Comparison of ENCODE assay signal across 27 mouse cellular contexts in the genomic region with DNA sequence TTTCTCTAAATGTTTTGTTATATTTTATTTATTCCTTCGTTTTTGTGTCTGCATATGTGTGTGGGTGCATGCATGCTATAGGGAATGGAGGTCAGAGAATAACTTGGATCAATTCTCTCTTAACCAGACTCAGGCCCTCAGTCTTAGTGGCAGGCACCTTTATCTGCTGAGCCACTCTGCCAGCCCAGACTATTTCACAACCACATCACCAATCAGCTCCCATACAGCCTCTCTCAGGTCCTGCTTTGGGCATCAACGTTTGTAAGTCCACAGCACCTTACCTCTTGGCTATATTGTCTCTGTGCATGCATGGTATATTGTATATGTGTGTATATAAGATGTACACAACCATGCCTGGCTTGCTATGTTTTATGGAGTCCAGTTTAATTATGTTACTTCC.
DNase-seq lines count a peak whose midpoint lies in the region; ATAC-seq and TF ChIP-seq lines count a peak whose summit lies in the region.
"Had no signal": no experiment of that assay in that cellular context is flagged by ENCODE, and none has a peak within 500 bp of the region (broad histone marks: within the 10 kb centered on the region; RNA-seq: fewer than 3 reads in every experiment).

No protein-coding gene starts in this region.

- TF ChIP-seq RAD21 in MEL (IDR thresholded peaks at IDR 0.05; ENCODE audit: low read depth, low read length) = no peak

- ATAC-seq in liver, embryonic 11.5 days (replicated peaks; ENCODE audit: low FRiP score) = peak; percentile 61; the same call in 1 of the 2 replicates
- ATAC-seq: forebrain, embryonic 14.5 days; hindbrain, embryonic 16.5 days had no signal

- H3ac ChIP-seq in myocyte (ENCODE audit: control insufficient read depth, insufficient read length) = no peak overlapping the region

- no peak overlapping the region for H3K4me3 ChIP-seq in liver, embryonic 11.5 days (ENCODE audit: low read depth, low read length)
- no peak overlapping the region for H3K4me3 ChIP-seq in MEL (ENCODE audit: control insufficient read depth in 1 of 2, insufficient read depth in 1 of 2, low read depth in 2 of 2, low read length in 2 of 2)
- H3K4me3 ChIP-seq in myocyte = no peak overlapping the region
- H3K4me3 ChIP-seq: embryonic facial prominence, embryonic 12.5 days; heart, embryonic 13.5 days; hindbrain, embryonic 10.5 days; kidney, embryonic 15.5 days; liver, embryonic 13.5 days; megakaryocyte, embryonic 14.5 days; neural tube, embryonic 12.5 days had no signal

- peaks cover 9% of the 10 kb centered on the region; the same call in 1 of the 2 replicates for H3K4me1 ChIP-seq in liver, embryonic 11.5 days (replicated peaks; ENCODE audit: control insufficient read depth, insufficient read depth, low read length)
- H3K4me1 ChIP-seq in MEL (ENCODE audit: control insufficient read depth in 1 of 2, insufficient read depth in 2 of 2, low read length in 2 of 2) = peaks cover 0 to 6% of the 10 kb centered on the region in 2 experiments; a peak in 1 of 4 replicates
- H3K4me1 ChIP-seq: embryonic facial prominence, embryonic 12.5 days; neural tube, embryonic 12.5 days had no signal

- H3K4me2 ChIP-seq in liver, embryonic 11.5 days = no peak overlapping the region
- H3K4me2 ChIP-seq in myocyte (ENCODE audit: low read depth) = no peak overlapping the region
- H3K4me2 ChIP-seq: embryonic facial prominence, embryonic 12.5 days; heart, embryonic 13.5 days; kidney, embryonic 15.5 days; liver, embryonic 13.5 days; neural tube, embryonic 12.5 days had no signal

- TF ChIP-seq POLR2A in MEL (IDR thresholded peaks at IDR 0.05; ENCODE audit: control insufficient read depth in 1 of 2, insufficient read depth in 1 of 2, low read depth in 1 of 2, low read length in 2 of 2, poor library complexity in 1 of 2) (no peak), myocyte (IDR thresholded peaks at IDR 0.05; ENCODE audit: insufficient read length, low read depth) (no peak)

- peak; percentile 44 for DNase-seq in adrenal gland, adult 2 months
- DNase-seq in adrenal gland, postnatal 36 days = no peak
- DNase-seq in liver, embryonic 11.5 days (ENCODE audit: low spot score) = no peak
- DNase-seq in liver = no peak
- peak; percentile 17 for DNase-seq in MEL (ENCODE audit: low read depth, low spot score)
- no peak for DNase-seq in neural tube, embryonic 10.5 days (ENCODE audit: extremely low spot score, low spot score)
- DNase-seq: cerebellum, adult 8-10 months; cerebellum, postnatal 36 days; embryo, embryonic 11 days; heart, postnatal 14 days; kidney, adult 18-20 months; liver, embryonic 13.5 days; lung, adult 2 months; midbrain, embryonic 14.5 days; right cerebral cortex, adult 18-20 months; spleen, adult 18-20 months; thymus, adult 2 months; thymus, postnatal 4 days had no signal

- H3K79me2 ChIP-seq in MEL (ENCODE audit: control insufficient read depth, insufficient read depth, low read length, poor library complexity) (no peaks in the 10 kb centered on the region), myocyte (ENCODE audit: control insufficient read depth, insufficient read depth) (no peaks in the 10 kb centered on the region)

- H3K36me3 ChIP-seq in liver, embryonic 11.5 days (ENCODE audit: control insufficient read depth, insufficient read depth, low read length) = no peaks in the 10 kb centered on the region
- no peaks in the 10 kb centered on the region; a peak in 1 of 4 replicates for H3K36me3 ChIP-seq in MEL (ENCODE audit: control insufficient read depth in 1 of 2, insufficient read depth in 2 of 2, low read length in 2 of 2)
- H3K36me3 ChIP-seq in myocyte (ENCODE audit: control insufficient read depth, insufficient read depth) = no peaks in the 10 kb centered on the region
- H3K36me3 ChIP-seq: embryonic facial prominence, embryonic 12.5 days; heart, embryonic 13.5 days; hindbrain, embryonic 10.5 days; kidney, embryonic 15.5 days; liver, embryonic 13.5 days; neural tube, embryonic 12.5 days had no signal

- H3K9me3 ChIP-seq in liver, embryonic 11.5 days (ENCODE audit: control insufficient read depth, low read length) = no peaks in the 10 kb centered on the region
- no peaks in the 10 kb centered on the region for H3K9me3 ChIP-seq in MEL (replicated peaks; ENCODE audit: insufficient read depth, low read length)
- H3K9me3 ChIP-seq: heart, embryonic 13.5 days; kidney, embryonic 15.5 days; liver, embryonic 13.5 days; neural tube, embryonic 12.5 days had no signal

- H3K27ac ChIP-seq in liver, embryonic 11.5 days (ENCODE audit: low read depth, low read length) = no peak overlapping the region
- H3K27ac ChIP-seq in MEL (ENCODE audit: control insufficient read depth, low read depth, low read length) = no peak overlapping the region
- H3K27ac ChIP-seq: embryonic facial prominence, embryonic 12.5 days; heart, embryonic 13.5 days; hindbrain, embryonic 10.5 days; kidney, embryonic 15.5 days; liver, embryonic 13.5 days; neural tube, embryonic 12.5 days had no signal

- TF ChIP-seq CTCF in MEL (IDR thresholded peaks at IDR 0.05 in 2 of 3, conservative IDR thresholded peaks at IDR 0.05 in 1 of 3; ENCODE audit: control insufficient read depth in 1 of 3, insufficient read depth in 1 of 3, low read depth in 2 of 3, low read length in 3 of 3, poor library complexity in 1 of 3, severe bottlenecking in 1 of 3) = no peak

- H3K27me3 ChIP-seq in liver, embryonic 11.5 days (replicated peaks; ENCODE audit: control insufficient read depth, insufficient read depth, low read length) = no peaks in the 10 kb centered on the region
- H3K27me3 ChIP-seq in MEL (ENCODE audit: control insufficient read depth in 1 of 2, insufficient read depth in 2 of 2, low read length in 2 of 2) (no peaks in the 10 kb centered on the region), myocyte (ENCODE audit: control insufficient read depth, insufficient read depth, insufficient read length) (no peaks in the 10 kb centered on the region)
- H3K27me3 ChIP-seq: embryonic facial prominence, embryonic 12.5 days; heart, embryonic 13.5 days; kidney, embryonic 15.5 days; neural tube, embryonic 12.5 days had no signal

- WGBS in liver, embryonic 11.5 days = 49% methylated on average over 2 of the region's 2 CpGs

- 0 out of 4 replicates have a peak, but pooled peaks of 1 of the 2 experiments have one; percentile 7 for TF ChIP-seq EP300 in MEL (IDR thresholded peaks at IDR 0.05; ENCODE audit: low read depth in 1 of 2, low read length in 2 of 2)

- no peak overlapping the region for H3K9ac ChIP-seq in liver, embryonic 11.5 days (ENCODE audit: low read depth, low read length)
- H3K9ac ChIP-seq in MEL (ENCODE audit: control insufficient read depth, low read depth, low read length, poor library complexity, severe bottlenecking) = no peak overlapping the region
- H3K9ac ChIP-seq: embryonic facial prominence, embryonic 12.5 days; heart, embryonic 13.5 days; kidney, embryonic 15.5 days; liver, embryonic 13.5 days; neural tube, embryonic 12.5 days had no signal

TF ChIP-seq in MEL, 35 proteins besides CTCF, POLR2A, EP300 and RAD21:
- TF ChIP-seq ELF1 (IDR thresholded peaks at IDR 0.05; ENCODE audit: low read depth, low read length) (no peak), HCFC1 (IDR thresholded peaks at IDR 0.05; ENCODE audit: low read depth, low read length) (no peak), USF2 (IDR thresholded peaks at IDR 0.05; ENCODE audit: borderline replicate concordance in 1 of 2, insufficient read depth in 1 of 2, low read depth in 1 of 2, low read length in 2 of 2) (no peak), MYB (IDR thresholded peaks at IDR 0.05; ENCODE audit: low read depth, low read length) (no peak), ZNF384 (IDR thresholded peaks at IDR 0.05; ENCODE audit: low read depth, low read length) (no peak), SIN3A (IDR thresholded peaks at IDR 0.05; ENCODE audit: low read length) (no peak), MEF2A (IDR thresholded peaks at IDR 0.05; ENCODE audit: extremely low read depth, insufficient replicate concordance, low read depth, low read length, poor library complexity, severe bottlenecking) (no peak), MAX (IDR thresholded peaks at IDR 0.05; ENCODE audit: low read length) (no peak), SMC3 (IDR thresholded peaks at IDR 0.05; ENCODE audit: low read depth, low read length) (no peak)

TF ChIP-seq in myocyte, 11 proteins besides CTCF, POLR2A, EP300 and RAD21:
- TF ChIP-seq CEBPB (IDR thresholded peaks at IDR 0.05; ENCODE audit: insufficient read depth, poor library complexity, severe bottlenecking) = 0 out of 2 replicates have a peak, but pooled peaks have one; percentile 6
- TF ChIP-seq MYOG (IDR thresholded peaks at IDR 0.05; ENCODE audit: control insufficient read depth in 1 of 3, insufficient read depth in 1 of 3, insufficient read length in 2 of 3, low read depth in 2 of 3) = no peak

Comparison
In these comparisons a context has a peak if more than half of its experiments do, and no peak if none do; other contexts are left out.
1. DNase-seq: peak in adrenal gland, adult 2 months (single experiment) and MEL (single experiment); none in adrenal gland, postnatal 36 days (0 of 2), liver, embryonic 11.5 days (single experiment), liver (single experiment) and neural tube, embryonic 10.5 days (single experiment).